Mouse (Mus musculus): ENCODE data around the gene Cyp2t4.

DNA sequence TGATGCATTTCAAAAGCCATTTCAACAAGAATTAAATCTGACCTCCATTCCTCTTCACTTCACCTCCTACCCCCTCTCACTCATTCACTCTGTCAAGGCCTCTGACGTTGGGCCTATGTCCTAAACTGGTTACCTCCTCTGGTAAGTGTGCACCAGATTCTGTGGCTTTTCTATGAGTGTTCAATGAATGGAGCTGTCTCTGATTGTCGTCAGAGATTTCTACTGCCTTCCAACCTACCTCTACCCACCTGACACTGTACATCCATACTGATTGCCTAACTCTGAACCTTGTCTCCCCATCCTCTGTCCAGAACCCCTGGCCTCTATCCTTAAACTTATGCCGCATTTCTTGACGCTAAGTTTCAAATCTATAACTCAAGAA is 24.4 kb downstream of the Cyp2t4 start:
- no peak for TF ChIP-seq CTCF (IDR thresholded peaks at IDR 0.05; ENCODE audit: control insufficient read depth, insufficient read depth, insufficient replicate concordance, low read depth, low read length)
- no peak for TF ChIP-seq POLR2A (IDR thresholded peaks at IDR 0.05; ENCODE audit: control insufficient read depth, low read depth, low read length)

Data from testis, adult 2 months (tissue).